Mouse (Mus musculus): ENCODE measurements around the gene Otud3.

- TF ChIP-seq POLR2A (IDR thresholded peaks at IDR 0.05; ENCODE audit: borderline replicate concordance, extremely low read depth, insufficient read depth, insufficient read length, poor library complexity, severe bottlenecking) (no peak), CTCF (IDR thresholded peaks at IDR 0.05; ENCODE audit: borderline replicate concordance, extremely low read depth, insufficient read depth, insufficient read length) (no peak)
These were observed 7.7 kb upstream of the Otud3 start for GRCm38 (mm10) chr4:138921254-138922130.

Measured in brain, embryonic 14.5 days (tissue).